Mouse (Mus musculus) hindbrain, embryonic 14.5 days (tissue): ENCODE results near the gene Trim15. TPM values are rescaled to one million over a fixed set of nuclear protein-coding genes. Genes with fewer than 3 reads are reported as not detected.

Experiments
- ATAC-seq: fragments of 200-750 bp; cut with Nextera tagmentation; 2 replicates; pipeline ENCODE4 v1.8.0; 2017; ENCODE audit warnings: moderate number of reproducible peaks, mild to moderate bottlenecking, moderate TSS enrichment, moderate library complexity; ENCODE audit not compliant: low FRiP score
- DNase-seq: peaks from one replicate; pipeline ENCODE4 v3.0.0-alpha.2; 2015; ENCODE audit warnings: low spot score
- H3K27ac ChIP-seq: fragments of 300-500 bp; sonication (generic); 2 replicates; pipeline ENCODE4 v1.5.1; 2014; ENCODE audit warnings: mild to moderate bottlenecking, moderate library complexity
- H3K27me3 ChIP-seq: fragments of 300-500 bp; sonication (generic); 2 replicates; pipeline ENCODE4 v1.6.1; 2014; ENCODE audit warnings: mild to moderate bottlenecking, low read length, mixed read lengths; ENCODE audit not compliant: control insufficient read depth, insufficient read depth
- H3K36me3 ChIP-seq: fragments of 300-500 bp; sonication (generic); replicated peaks from 2 replicates; pipeline ENCODE4 v1.6.1; 2014; ENCODE audit not compliant: control insufficient read depth, insufficient read depth
- H3K4me1 ChIP-seq: fragments of 300-500 bp; sonication (generic); replicated peaks from 2 replicates; pipeline ENCODE4 v1.6.1; 2014; ENCODE audit warnings: antibody characterized with exemption, low read length, mixed read lengths; ENCODE audit not compliant: control insufficient read depth, insufficient read depth
- H3K4me2 ChIP-seq: fragments of 300-500 bp; sonication (generic); replicated peaks from 2 replicates; pipeline ENCODE4 v1.6.1; 2014; ENCODE audit warnings: mild to moderate bottlenecking, moderate library complexity
- H3K4me3 ChIP-seq: fragments of 300-500 bp; sonication (generic); replicated peaks from 2 replicates; pipeline ENCODE4 v1.5.1; 2014; ENCODE audit warnings: mild to moderate bottlenecking, low read length
- H3K9ac ChIP-seq: fragments of 300-500 bp; sonication (generic); 2 replicates; pipeline ENCODE4 v1.6.1; 2014
- H3K9me3 ChIP-seq: fragments of 300-500 bp; sonication (generic); 2 replicates; pipeline ENCODE4 v1.6.1; 2016; ENCODE audit warnings: low read length; ENCODE audit not compliant: control insufficient read depth
- WGBS: fragments of 180-500 bp; shearing (Covaris S2); extraction: QIAGEN DNeasy Blood & Tissue Kit; methylation state at CpG from one replicate; pipeline ENCODE4 v1.1.7; 2014; 5-methylcytosine and 5-hydroxymethylcytosine counted together
- polyA plus RNA-seq: library from polyadenylated mRNA; unstranded; fragments of >200 nt; fragmentation: Nextera tagmentation; extraction: Ambion mirVana; gene quantifications from 2 replicates; pipeline ENCODE4 v1.2.1, GENCODE M21; 2014

Trim15 gene
- polyA plus RNA-seq, 1 experiment from 2014 or later: 0.78 TPM

DNA sequence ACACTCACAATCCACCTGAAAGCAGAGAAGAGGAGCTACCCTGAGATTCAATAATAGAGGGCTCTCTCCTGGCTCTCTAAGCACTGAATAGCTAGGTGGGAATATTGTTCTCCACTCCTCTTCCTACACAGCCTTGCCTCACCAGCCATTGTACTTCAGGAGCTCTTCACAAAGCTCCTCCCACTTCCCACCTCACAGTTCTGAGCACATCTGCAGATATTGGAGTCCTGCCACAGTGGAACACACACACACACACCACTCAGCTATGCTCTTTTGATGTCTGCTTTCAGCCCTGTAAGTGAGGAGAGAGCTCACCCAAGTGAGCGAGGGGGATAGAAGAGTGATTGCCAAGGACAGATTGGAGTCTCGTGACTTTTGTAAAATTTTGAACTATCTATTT is 16.3 kb upstream of the Trim15 start:
- no peak overlapping the region for H3K4me2 ChIP-seq
- ATAC-seq: no peak
- H3K9ac ChIP-seq: no peak overlapping the region
- no peaks in the 10 kb centered on the region for H3K27me3 ChIP-seq
- no peaks in the 10 kb centered on the region for H3K9me3 ChIP-seq
- no peaks in the 10 kb centered on the region for H3K36me3 ChIP-seq
- no peak overlapping the region for H3K27ac ChIP-seq
- no peak overlapping the region for H3K4me3 ChIP-seq
- 79% methylated on average over 2 of the region's 2 CpGs for WGBS
- DNase-seq: no peak
- no peaks in the 10 kb centered on the region for H3K4me1 ChIP-seq

DNA sequence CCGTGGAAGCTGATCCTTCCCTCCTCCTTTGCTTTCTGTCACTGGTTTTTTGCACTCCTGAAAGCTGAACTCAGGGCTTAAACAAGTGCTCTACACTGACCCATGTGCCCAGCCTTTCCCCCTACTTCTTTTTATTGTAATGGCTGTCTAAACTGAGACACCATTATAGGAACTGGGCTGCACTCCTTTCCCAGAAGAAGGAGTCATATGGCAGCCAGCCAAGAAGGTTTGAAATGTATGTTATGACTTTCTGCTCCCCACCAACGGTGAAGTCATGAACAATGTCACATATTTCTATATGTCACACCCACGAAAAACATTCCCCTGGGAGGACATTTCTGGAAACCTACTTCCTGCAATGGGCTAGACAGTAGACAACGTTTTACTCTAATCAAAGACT is 7.6 kb upstream of the Trim15 start:
- 71% methylated on average over 4 of the region's 4 CpGs for WGBS
- Histone ChIP-seq H3K4me2 (no peak overlapping the region), H3K27me3 (no peaks in the 10 kb centered on the region), H3K27ac (no peak overlapping the region), H3K36me3 (no peaks in the 10 kb centered on the region), H3K9ac (no peak overlapping the region), H3K9me3 (no peaks in the 10 kb centered on the region), H3K4me3 (no peak overlapping the region), H3K4me1 (no peaks in the 10 kb centered on the region)
- DNase-seq: no peak
- no peak for ATAC-seq

DNA sequence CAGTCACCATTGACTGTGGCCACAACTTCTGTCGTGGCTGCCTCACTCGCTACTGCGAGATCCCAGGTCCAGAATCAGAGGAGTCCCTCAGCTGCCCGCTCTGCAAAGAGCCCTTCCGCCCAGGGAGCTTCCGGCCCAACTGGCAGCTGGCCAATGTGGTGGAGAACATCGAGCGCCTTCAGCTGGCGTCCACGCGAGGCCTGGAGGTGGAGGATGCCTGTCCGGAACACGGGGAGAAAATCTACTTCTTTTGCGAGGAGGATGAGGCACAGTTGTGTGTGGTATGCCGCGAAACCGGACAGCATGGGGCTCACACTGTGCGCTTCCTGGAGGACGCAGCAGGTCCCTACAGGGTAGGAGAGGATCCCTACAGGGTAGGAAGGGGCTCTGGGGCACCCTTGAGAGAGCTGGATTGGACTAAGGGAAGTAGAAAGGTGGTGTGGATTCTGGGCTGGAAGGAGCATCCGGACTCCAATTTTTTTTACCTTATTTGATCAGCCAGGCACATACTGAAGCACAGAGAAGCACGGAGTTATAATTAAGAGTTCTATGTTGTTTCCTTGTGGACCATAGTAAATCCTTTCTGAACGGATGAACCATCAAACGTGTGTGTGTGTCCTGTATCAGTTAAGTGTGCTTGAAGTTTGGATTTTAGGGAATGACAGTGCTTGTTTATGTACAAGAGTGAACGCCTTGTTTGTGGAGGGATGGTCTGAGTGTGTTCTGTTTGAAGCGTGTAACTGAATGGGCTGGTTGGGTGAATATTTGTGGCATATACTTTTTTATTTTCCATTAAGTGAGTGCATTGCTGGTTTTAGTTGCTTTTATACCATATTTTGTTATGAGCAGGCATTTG is 3.2 kb upstream of the Trim15 start:
- H3K36me3 ChIP-seq: no peaks in the 10 kb centered on the region
- no peaks in the 10 kb centered on the region for H3K9me3 ChIP-seq
- no peak overlapping the region for H3K27ac ChIP-seq
- 81% methylated on average over 25 of the region's 25 CpGs for WGBS
- H3K27me3 ChIP-seq: peaks cover 21% of the 10 kb centered on the region
- ATAC-seq (no peak), DNase-seq (no peak)
- H3K9ac ChIP-seq: no peak overlapping the region
- H3K4me1 ChIP-seq: no peaks in the 10 kb centered on the region; the same call in 1 of the 2 replicates
- no peak overlapping the region for H3K4me2 ChIP-seq
- no peak overlapping the region for H3K4me3 ChIP-seq

DNA sequence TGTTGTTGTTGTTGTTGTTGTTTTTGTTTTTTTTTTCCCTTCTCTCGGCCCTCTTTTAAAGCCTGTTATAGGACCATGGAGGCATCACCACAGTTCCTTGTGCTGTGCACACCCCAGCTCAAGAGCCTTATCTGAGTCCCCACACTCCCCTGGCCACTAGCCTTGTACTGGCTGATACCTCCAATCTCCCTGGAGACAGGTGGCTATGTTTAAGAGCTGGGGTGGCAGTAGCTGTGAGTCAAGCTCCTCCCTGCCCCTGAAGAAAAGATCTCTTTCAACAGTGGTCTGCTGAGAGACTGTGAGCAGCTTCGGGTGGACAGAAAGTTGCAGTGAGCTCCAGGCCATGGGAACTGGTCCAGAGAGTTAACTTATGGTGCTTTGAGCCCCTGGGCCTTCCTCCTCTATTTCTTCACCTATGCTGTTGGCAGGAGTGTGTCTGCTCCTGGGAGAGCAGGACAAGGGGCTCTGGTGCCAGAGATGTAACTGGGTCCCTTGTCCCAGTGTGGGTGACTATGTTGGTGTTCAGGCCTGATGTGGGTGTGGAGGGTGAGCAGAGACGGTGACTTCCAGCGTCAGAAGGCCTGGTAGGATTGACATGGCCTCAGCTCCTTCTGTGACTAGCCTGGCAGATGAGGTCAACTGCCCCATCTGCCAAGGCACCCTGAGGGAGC is 2.4 kb upstream of the Trim15 start, which contains the start of gene Trim10:
Gene Trim10, plus strand, starts transcription at position 291 of the 671 bp plus-strand sequence.
- DNase-seq (no peak), ATAC-seq (no peak)
- H3K27me3 ChIP-seq: peaks cover 24% of the 10 kb centered on the region
- H3K27ac ChIP-seq: no peak within 1 kb of the TSS
- no peaks in the 10 kb centered on the region for H3K9me3 ChIP-seq
- 88% methylated on average over 4 of the region's 4 CpGs for WGBS
- H3K9ac ChIP-seq: no peak within 1 kb of the TSS
- H3K4me1 ChIP-seq: no peaks in the 10 kb centered on the region; the same call in 1 of the 2 replicates
- H3K4me2 ChIP-seq: no peak within 1 kb of the TSS
- H3K4me3 ChIP-seq: no peak within 1 kb of the TSS
- no peaks in the 10 kb centered on the region for H3K36me3 ChIP-seq

DNA sequence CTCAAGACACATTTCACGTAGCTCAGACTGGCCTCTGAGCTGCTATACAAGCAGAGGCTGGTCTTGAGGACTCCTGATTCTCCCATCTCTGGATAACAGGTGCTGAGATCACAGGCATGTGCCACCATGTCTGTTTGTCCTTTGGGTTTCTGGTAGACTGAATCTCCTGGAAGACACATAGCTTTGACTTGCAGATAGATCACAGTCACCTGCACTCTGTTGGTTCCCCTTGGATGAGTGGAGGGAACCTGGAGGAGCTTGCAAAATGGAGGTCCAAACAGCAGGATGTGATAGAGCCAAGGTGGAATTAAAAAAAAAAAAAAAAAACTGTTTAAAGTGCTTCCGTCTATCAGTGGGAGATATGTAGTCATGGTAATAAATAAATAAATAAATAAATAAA is 1.8 kb upstream of the Trim15 start:
- no peak overlapping the region for H3K27ac ChIP-seq
- H3K36me3 ChIP-seq: no peaks in the 10 kb centered on the region
- no peaks in the 10 kb centered on the region; the same call in 1 of the 2 replicates for H3K4me1 ChIP-seq
- no peak for ATAC-seq
- no peak overlapping the region for H3K9ac ChIP-seq
- 87% methylated on average over 2 of the region's 2 CpGs for WGBS
- H3K4me3 ChIP-seq: no peak overlapping the region
- DNase-seq: no peak
- H3K4me2 ChIP-seq: no peak overlapping the region
- peaks cover 24% of the 10 kb centered on the region for H3K27me3 ChIP-seq
- H3K9me3 ChIP-seq: no peaks in the 10 kb centered on the region

DNA sequence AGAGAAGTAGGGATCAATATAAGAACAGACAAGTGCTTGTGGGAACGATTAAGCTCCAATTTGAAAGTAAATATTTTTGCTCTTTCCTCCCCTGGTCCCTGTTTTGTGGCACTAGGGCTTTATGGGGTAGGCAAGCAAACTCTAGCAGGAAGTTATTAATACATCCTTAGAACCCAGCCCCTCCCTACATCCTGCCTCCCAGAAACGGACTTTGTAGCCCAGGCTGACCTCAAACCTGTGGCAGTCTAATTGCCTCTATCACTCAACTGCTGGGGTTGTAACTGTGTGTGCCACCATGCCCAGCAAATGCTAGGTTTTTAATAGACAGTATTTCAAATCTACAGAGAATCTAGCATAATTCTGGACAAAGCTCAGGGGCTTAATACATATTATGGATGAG is 5.3 kb downstream of the Trim15 start:
- Histone ChIP-seq H3K27me3 (peaks cover 13% of the 10 kb centered on the region; the same call in 1 of the 2 replicates), H3K27ac (no peak overlapping the region), H3K4me3 (no peak overlapping the region), H3K4me2 (no peak overlapping the region), H3K9me3 (no peaks in the 10 kb centered on the region), H3K4me1 (no peaks in the 10 kb centered on the region; the same call in 1 of the 2 replicates), H3K36me3 (peaks cover 39% of the 10 kb centered on the region), H3K9ac (no peak overlapping the region)
- 68% methylated on average over 2 of the region's 2 CpGs for whole genome bisulfite sequencing
- no peak for ATAC-seq
- no peak for DNase-seq

DNA sequence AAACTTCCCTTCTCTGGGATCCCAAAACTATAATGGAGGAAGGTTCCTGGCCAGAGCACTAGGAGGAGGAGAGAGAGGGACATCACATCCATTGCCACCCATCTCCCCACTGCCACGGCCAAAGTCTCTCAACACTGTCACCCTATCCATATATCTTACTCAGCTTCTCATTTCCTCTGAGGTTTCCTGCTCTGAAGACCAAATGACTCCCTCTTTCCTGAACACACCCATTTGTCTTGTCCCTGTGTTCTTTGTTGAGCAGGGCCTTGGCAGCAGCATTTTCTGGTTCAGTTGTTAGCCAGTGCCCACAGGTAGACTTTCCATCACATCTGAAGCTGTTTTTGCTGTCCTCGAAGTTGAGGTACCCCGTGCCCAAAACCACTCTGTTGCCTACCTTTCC is 8.8 kb downstream of the Trim15 start:
- no peak overlapping the region for H3K9ac ChIP-seq
- WGBS: 96% methylated on average over 3 of the region's 3 CpGs
- no peak overlapping the region for H3K4me3 ChIP-seq
- H3K4me1 ChIP-seq: no peaks in the 10 kb centered on the region
- no peaks in the 10 kb centered on the region for H3K9me3 ChIP-seq
- H3K36me3 ChIP-seq: peaks cover 74% of the 10 kb centered on the region
- H3K4me2 ChIP-seq: no peak overlapping the region
- no peak overlapping the region for H3K27ac ChIP-seq
- H3K27me3 ChIP-seq: no peaks in the 10 kb centered on the region
- ATAC-seq (no peak), DNase-seq (no peak)

DNA sequence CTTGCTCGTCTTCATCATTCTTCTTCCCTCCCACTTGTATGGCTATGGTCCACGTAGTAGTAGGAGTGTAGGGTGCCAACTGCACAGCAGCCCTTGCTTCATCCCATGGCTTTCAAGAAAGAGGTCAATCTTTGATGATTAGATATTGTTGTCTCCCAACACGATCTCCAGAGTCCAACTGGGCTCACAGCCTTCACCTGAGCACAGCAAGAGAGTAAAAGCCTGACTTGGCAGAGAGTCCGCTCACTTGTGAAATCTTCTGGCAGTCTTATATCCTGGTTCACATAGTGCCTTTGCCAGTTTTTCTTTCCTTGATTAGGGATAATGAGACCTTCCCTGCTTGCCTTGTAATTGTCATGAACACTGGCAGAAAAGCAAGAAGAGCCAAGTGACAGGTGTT is 10.8 kb downstream of the Trim15 start:
- Histone ChIP-seq H3K36me3 (peaks cover 93% of the 10 kb centered on the region), H3K9ac (no peak overlapping the region), H3K4me2 (no peak overlapping the region), H3K4me3 (no peak overlapping the region), H3K4me1 (no peaks in the 10 kb centered on the region), H3K27me3 (no peaks in the 10 kb centered on the region), H3K27ac (no peak overlapping the region), H3K9me3 (no peaks in the 10 kb centered on the region)
- WGBS: 97% methylated on average over 4 of the region's 4 CpGs
- DNase-seq: no peak
- ATAC-seq: no peak

DNA sequence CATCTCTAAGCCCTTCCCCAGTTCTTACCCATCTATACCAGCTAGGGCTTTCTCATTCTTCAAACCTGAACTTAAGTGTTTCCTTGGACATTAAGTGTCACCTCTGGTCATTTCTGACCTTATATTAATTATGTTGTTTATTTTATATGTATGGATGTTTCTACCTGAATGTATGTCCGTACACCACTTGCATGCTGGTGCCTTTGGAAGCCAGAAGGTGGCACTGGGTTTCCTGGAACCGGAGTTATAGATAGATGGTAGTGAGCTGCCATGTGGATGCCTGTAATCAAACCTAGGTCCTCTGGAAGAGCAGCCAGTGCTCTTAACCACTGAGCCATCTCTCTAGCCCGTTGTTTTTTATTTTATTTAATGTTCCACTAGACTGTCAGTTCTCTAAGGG is 11.5 kb downstream of the Trim15 start:
- Histone ChIP-seq H3K9me3 (no peaks in the 10 kb centered on the region), H3K4me1 (no peaks in the 10 kb centered on the region), H3K4me3 (no peak overlapping the region), H3K36me3 (peaks cover 100% of the 10 kb centered on the region), H3K9ac (no peak overlapping the region), H3K27me3 (no peaks in the 10 kb centered on the region), H3K4me2 (no peak overlapping the region), H3K27ac (no peak overlapping the region)
- 97% methylated on average over 3 of the region's 3 CpGs for WGBS
- no peak for DNase-seq
- ATAC-seq: no peak
